In genomic region chr6:136946943-136947342, GRCm38 (mm10) we compare ENCODE assay signal across 13 mouse cellular contexts. TPM values are rescaled to one million over a fixed set of nuclear protein-coding genes. Genes with fewer than 3 reads are reported as not detected.
A peak's percentile ranks its signal among the peaks of the same experiment; 100 is the strongest.
DNase-seq lines count a peak whose midpoint lies in the region; ATAC-seq lines count a peak whose summit lies in the region.
"Had no signal": no experiment of that assay in that cellular context is flagged by ENCODE, and none has a peak within 500 bp of the region (broad histone marks: within the 10 kb centered on the region; RNA-seq: fewer than 3 reads in every experiment).

No protein-coding gene starts in this region.

- H3K4me1 ChIP-seq in kidney, embryonic 14.5 days (ENCODE audit: control insufficient read depth, insufficient read depth, low read length) = no peaks in the 10 kb centered on the region
- H3K4me1 ChIP-seq: stomach, embryonic 15.5 days had no signal

- H3K27ac ChIP-seq in kidney, embryonic 14.5 days (ENCODE audit: low read depth, low read length) = no peak overlapping the region
- H3K27ac ChIP-seq: stomach, embryonic 15.5 days had no signal

- ATAC-seq in kidney, embryonic 14.5 days (ENCODE audit: low FRiP score, low TSS enrichment) = peak; percentile 57; the same call in 1 of the 2 replicates
- ATAC-seq in monocyte, adult 5-6 weeks (replicated peaks; ENCODE audit: insufficient number of reproducible peaks, low FRiP score, low TSS enrichment, poor library complexity, severe bottlenecking) = no peak

- 56% methylated on average over 9 of the region's 9 CpGs for WGBS in kidney, embryonic 14.5 days

- H3K4me2 ChIP-seq in kidney, embryonic 14.5 days (replicated peaks; ENCODE audit: low read depth, low read length) = no peak overlapping the region
- H3K4me2 ChIP-seq: stomach, embryonic 15.5 days had no signal

- H3K9ac ChIP-seq in kidney, embryonic 14.5 days (ENCODE audit: low read depth, low read length) = no peak overlapping the region
- H3K9ac ChIP-seq: stomach, embryonic 15.5 days had no signal

- H3K4me3 ChIP-seq in kidney, embryonic 14.5 days (ENCODE audit: low read length) = no peak overlapping the region
- H3K4me3 ChIP-seq: stomach, embryonic 15.5 days had no signal

- no peaks in the 10 kb centered on the region for H3K27me3 ChIP-seq in kidney, embryonic 14.5 days (ENCODE audit: control insufficient read depth, insufficient read depth, low read length)
- H3K27me3 ChIP-seq: stomach, embryonic 15.5 days had no signal

- no peak for DNase-seq in kidney, adult 11 months
- peak; percentile 28 for DNase-seq in retina, postnatal 1 day
- no peak for DNase-seq in retina, embryonic 14.5 days (ENCODE audit: low spot score)
- DNase-seq in induced T-regulatory cell, adult 2 months (ENCODE audit: low read depth) = peak; percentile 71
- DNase-seq in thymus, postnatal 14 days = peak; percentile 77
- no peak for DNase-seq in cerebellum, postnatal 36 days

- no peaks in the 10 kb centered on the region for H3K36me3 ChIP-seq in kidney, embryonic 14.5 days (ENCODE audit: control insufficient read depth, insufficient read depth, low read length)
- H3K36me3 ChIP-seq: stomach, embryonic 15.5 days had no signal

- no peaks in the 10 kb centered on the region for H3K9me3 ChIP-seq in kidney, embryonic 14.5 days (ENCODE audit: control insufficient read depth, low read length)
- H3K9me3 ChIP-seq: stomach, embryonic 15.5 days had no signal

RNA-seq across cellular contexts. Expression of gene Arhgdib, which starts 5.2 kb away (rescaled TPM):
- 60.4 and 65.6 TPM in 2 replicates for polyA plus RNA-seq in kidney, embryonic 14.5 days (2014; fragmentation: Nextera tagmentation; extraction: Ambion mirVana)
- 977 to 1,211 TPM (median 1,012 TPM) in 3 replicates for total RNA-seq in monocyte, adult 5-6 weeks (2017)

RNA-seq across cellular contexts. Expression of gene Pde6h, which starts 23.3 kb away (rescaled TPM):
- 0.11 and 0.81 TPM in 2 replicates for polyA plus RNA-seq in kidney, embryonic 14.5 days (2014; fragmentation: Nextera tagmentation; extraction: Ambion mirVana)
- total RNA-seq in monocyte, adult 5-6 weeks (2017) = 0.10 TPM in 1 of 3 replicates, not detected in the others
- total RNA-seq: adrenal gland, postnatal 4 days had no signal
- polyA plus RNA-seq: heart, embryonic 14.5 days; stomach, embryonic 15.5 days had no signal

RNA-seq across cellular contexts. Expression of gene Erp27, which starts 25.0 kb away (rescaled TPM):
- polyA plus RNA-seq in kidney, embryonic 14.5 days (2014; fragmentation: Nextera tagmentation; extraction: Ambion mirVana) = 0.22 and 0.31 TPM in 2 replicates
- 3.7 to 8.5 TPM (median 5.7 TPM) in 3 replicates for total RNA-seq in monocyte, adult 5-6 weeks (2017)
- total RNA-seq: ES-E14; left cerebral cortex, adult 8-10 months had no signal

Comparison
In these comparisons a context has a peak if more than half of its experiments do, and no peak if none do; other contexts are left out.
1. DNase-seq: peak in retina, postnatal 1 day (single experiment), induced T-regulatory cell, adult 2 months (single experiment) and thymus, postnatal 14 days (single experiment); none in kidney, adult 11 months (single experiment), retina, embryonic 14.5 days (single experiment) and cerebellum, postnatal 36 days (0 of 2).